In the genomic region with DNA sequence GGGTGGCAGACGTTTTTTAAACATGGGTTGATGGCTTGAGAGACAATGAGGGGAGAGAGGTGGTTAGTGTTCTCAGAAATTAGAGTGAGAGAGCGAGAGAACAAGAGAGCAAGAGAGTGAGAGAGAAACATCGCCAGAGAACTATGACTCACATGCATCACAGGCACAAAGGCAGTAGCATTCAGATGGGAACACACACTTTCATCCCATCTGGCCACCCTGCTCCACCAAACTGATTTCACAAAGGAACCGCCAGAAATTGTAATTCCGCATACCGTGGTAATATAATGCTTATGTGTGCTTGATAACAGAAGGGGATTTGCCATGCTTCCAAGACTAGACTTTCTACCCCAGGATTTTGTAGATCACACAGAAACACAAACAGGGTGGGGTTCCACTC, we compare ENCODE assay signal across 24 mouse cellular contexts. TPM values are rescaled to one million over a fixed set of nuclear protein-coding genes. Genes with fewer than 3 reads are reported as not detected.
DNase-seq lines count a peak whose midpoint lies in the region.
"Had no signal": no experiment of that assay in that cellular context is flagged by ENCODE, and none has a peak within 500 bp of the region (broad histone marks: within the 10 kb centered on the region; RNA-seq: fewer than 3 reads in every experiment).

No protein-coding gene starts in this region.

- no peak overlapping the region for H3K4me3 ChIP-seq in hindbrain, embryonic 10.5 days
- H3K4me3 ChIP-seq: embryonic facial prominence, embryonic 10.5 days; embryonic facial prominence, embryonic 15.5 days; hindbrain, embryonic 12.5 days; midbrain, embryonic 15.5 days had no signal

- DNase-seq in left cerebral cortex, postnatal 36 days (ENCODE audit: low spot score in 2 of 2): peak; percentile 29 to 36
- DNase-seq in left cerebral cortex, adult 11 months (ENCODE audit: low spot score): no peak
- DNase-seq in layer of hippocampus, adult 11-12 months (ENCODE audit: low spot score): peak; percentile 72
- peak; percentile 76 to 79 for DNase-seq in layer of hippocampus, adult 8-10 months (ENCODE audit: low spot score in 2 of 2)
- peak; percentile 64 for DNase-seq in telencephalon, adult 2 months (ENCODE audit: low read depth, low spot score)
- no peak for DNase-seq in hindbrain, embryonic 10.5 days (ENCODE audit: low spot score)
- no peak for DNase-seq in retina, embryonic 14.5 days (ENCODE audit: low spot score)
- DNase-seq: adrenal gland, postnatal 25 days; B cell, adult 2 months; cerebellum, adult 8-10 months; cerebellum, postnatal 25 days; kidney, adult 8-10 months; kidney, postnatal 4 days; liver; lung, adult 2 months; lung, postnatal 14 days had no signal

- WGBS in hindbrain, embryonic 10.5 days: 80% methylated on average over 6 of the region's 6 CpGs

- no peaks in the 10 kb centered on the region for H3K36me3 ChIP-seq in hindbrain, embryonic 10.5 days
- H3K36me3 ChIP-seq: embryonic facial prominence, embryonic 10.5 days; embryonic facial prominence, embryonic 15.5 days; hindbrain, embryonic 12.5 days; midbrain, embryonic 15.5 days had no signal

- intact Hi-C loops in left cerebral cortex, postnatal 36 days (cut with DNase I): loop anchor here (10.0 kb wide), 1 partner anchor 195 kb away; the partner anchor contains the start of gene Nt5dc3

- no peak overlapping the region for H3K27ac ChIP-seq in hindbrain, embryonic 10.5 days
- H3K27ac ChIP-seq: embryonic facial prominence, embryonic 10.5 days; embryonic facial prominence, embryonic 15.5 days; hindbrain, embryonic 12.5 days; hindbrain, postnatal 0 days; kidney, postnatal 0 days; liver, embryonic 14.5 days; midbrain, embryonic 15.5 days had no signal

- H3K27me3 ChIP-seq in hindbrain, embryonic 10.5 days (ENCODE audit: insufficient read depth, poor library complexity, severe bottlenecking): peaks cover 5% of the 10 kb centered on the region
- H3K27me3 ChIP-seq: embryonic facial prominence, embryonic 15.5 days; hindbrain, embryonic 12.5 days; midbrain, embryonic 15.5 days had no signal

- H3K9me3 ChIP-seq in hindbrain, embryonic 10.5 days: no peaks in the 10 kb centered on the region
- H3K9me3 ChIP-seq: embryonic facial prominence, embryonic 10.5 days; embryonic facial prominence, embryonic 15.5 days; hindbrain, embryonic 12.5 days; midbrain, embryonic 15.5 days had no signal

- peaks cover 13% of the 10 kb centered on the region for H3K4me1 ChIP-seq in hindbrain, embryonic 10.5 days (replicated peaks)
- H3K4me1 ChIP-seq: embryonic facial prominence, embryonic 15.5 days had no signal

RNA-seq across cellular contexts. Expression of gene Stab2, which starts 38.5 kb away (rescaled TPM):
- under 1 TPM; 0.32 to 0.54 TPM for total RNA-seq in left cerebral cortex, postnatal 36 days (2021)
- total RNA-seq in layer of hippocampus, adult 8-10 months (2022): 1 to 10 TPM in 1 of 4 experiments, under 1 TPM in 3; 0.43 to 1.7 (median 0.68) TPM
- 0.13 and 0.27 TPM in 2 replicates for polyA plus RNA-seq in hindbrain, embryonic 10.5 days (2016; fragmentation: Nextera tagmentation; extraction: Ambion mirVana)
- total RNA-seq: neutrophil, adult 5-6 weeks had no signal

Comparison
In these comparisons a context has a peak if more than half of its experiments do, and no peak if none do; other contexts are left out.
1. DNase-seq: peak in left cerebral cortex, postnatal 36 days (2 of 2), layer of hippocampus, adult 11-12 months (single experiment), layer of hippocampus, adult 8-10 months (2 of 2) and telencephalon, adult 2 months (single experiment); none in left cerebral cortex, adult 11 months (single experiment), hindbrain, embryonic 10.5 days (single experiment) and retina, embryonic 14.5 days (single experiment).